Mouse (Mus musculus): ENCODE results near the gene Mcoln3. TPM values are rescaled to one million over a fixed set of nuclear protein-coding genes. Genes with fewer than 3 reads are reported as not detected.

Gene Mcoln3
- total RNA-seq, 2 experiments from 2014 or later: not detected

DNA sequence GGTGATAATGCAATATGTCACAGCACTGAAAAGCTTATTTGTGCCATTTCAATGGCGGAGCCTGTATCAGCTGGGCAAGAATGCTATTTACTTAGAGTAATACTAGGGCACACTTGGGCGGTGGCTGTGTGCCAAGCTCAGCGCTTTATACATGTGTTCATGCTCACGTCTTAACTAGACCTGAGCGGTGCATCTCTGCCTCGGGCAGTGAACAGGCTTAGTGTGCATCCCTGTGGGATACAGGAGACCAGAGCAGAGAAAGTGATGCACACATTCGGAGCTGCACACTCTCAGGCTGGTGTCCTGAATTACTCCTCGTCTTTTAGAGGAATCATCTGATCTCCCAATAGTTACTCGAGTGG, 6.2 kb downstream of the Mcoln3 start:
- ATAC-seq (replicated peaks; ENCODE audit: low FRiP score, poor library complexity, severe bottlenecking): no peak

DNA sequence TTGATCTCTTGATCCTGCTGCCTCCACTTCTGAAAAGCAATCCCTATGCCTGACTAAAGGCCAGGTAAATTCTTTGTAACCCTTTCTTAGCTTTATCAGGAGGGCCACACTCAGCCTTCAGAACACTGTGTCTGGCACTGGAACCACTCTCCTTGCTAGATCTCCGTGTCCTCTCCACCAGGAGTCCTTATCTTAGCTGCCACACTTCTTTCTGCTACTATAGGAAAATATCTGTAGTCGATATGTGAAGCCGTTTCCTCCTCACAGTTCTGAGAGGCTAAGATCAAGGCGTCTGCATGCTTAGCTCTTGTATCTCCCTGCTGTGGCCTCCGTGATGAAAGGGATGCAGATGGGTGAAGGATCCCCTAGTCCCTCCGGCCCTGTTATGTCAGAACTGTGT, 10.0 kb downstream of the Mcoln3 start:
- ATAC-seq (replicated peaks; ENCODE audit: low FRiP score, poor library complexity, severe bottlenecking): no peak

DNA sequence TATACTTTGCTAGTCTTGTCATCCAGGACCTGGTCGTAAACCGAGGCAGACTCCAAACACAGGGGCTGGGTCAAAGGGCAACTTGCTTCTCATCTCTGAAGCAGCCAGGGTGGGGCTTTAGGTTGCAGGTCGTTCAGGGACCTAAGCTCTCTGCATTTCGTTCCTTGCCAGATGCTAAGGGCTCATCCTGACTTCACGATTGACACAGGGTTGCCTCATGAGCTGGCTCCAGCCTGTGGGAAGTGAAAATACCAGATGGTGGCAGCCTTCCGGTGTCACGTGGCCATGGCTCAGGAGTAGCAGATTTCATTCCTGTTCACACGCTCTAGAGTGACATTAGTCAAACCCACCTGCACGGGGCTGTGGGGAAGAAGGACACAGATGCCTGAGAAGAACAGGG, 17.6 kb downstream of the Mcoln3 start:
- no peak for ATAC-seq (replicated peaks; ENCODE audit: low FRiP score, poor library complexity, severe bottlenecking)

DNA sequence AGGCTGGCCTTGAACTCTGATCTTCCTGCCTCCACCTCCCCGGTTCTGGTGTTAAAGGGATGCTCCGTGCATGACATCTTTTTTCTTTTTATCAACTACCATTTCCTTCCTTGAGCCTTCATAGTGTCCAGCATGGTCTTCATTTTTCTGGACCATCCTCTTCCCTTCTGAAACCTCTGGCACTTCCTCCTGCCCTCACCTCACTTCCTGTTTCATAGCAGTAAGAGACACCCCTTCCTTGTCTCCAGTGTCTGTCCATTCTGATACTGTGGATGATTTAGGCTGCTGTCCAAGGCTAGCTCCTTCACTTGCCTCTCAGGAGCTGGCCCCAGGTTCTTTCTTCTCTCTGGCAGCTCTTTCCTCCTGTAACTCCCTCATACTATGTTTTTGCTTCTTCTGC, 18.2 kb downstream of the Mcoln3 start:
- no peak for ATAC-seq (replicated peaks; ENCODE audit: low FRiP score, poor library complexity, severe bottlenecking)

DNA sequence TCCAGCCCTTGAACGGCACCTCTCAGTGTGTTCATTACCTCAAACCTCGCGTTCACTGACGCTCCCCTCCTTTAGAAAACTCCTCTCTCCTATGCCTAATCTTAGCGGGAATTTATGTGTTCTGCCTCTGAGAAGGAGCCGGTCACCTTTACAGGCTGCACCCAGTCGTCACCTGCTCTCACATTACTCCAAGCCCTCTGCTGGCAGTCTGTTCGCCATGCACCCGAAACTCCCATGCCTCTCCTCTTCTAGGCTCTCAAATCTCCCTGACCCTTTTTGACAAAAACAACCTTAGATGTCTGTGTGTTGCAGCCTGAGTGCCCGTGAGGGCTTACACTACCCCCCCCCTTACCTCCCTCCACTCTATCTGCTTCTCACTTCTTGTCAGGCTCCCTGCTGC, 19.2 kb downstream of the Mcoln3 start:
- no peak for ATAC-seq (replicated peaks; ENCODE audit: low FRiP score, poor library complexity, severe bottlenecking)

DNA sequence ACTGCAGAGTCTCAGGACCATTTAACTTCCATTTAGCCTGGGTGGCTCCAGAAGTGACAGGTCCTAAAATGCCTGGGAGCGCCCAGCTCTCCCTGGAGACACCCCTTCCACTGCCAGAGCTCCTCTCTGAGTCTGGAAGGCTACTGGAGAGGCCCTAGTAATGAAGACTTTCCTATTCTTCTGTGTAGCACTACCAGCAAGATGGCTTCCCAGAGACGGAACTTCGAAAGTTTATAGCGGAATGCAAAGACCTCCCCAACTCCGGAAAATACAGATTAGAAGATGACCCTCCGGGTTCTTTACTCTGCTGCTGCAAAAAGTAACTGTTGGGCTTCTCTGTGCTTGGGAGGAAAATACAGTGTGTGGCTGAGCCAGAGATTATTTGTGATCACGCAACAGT, 23.0 kb downstream of the Mcoln3 start:
- no peak for ATAC-seq (replicated peaks; ENCODE audit: low FRiP score, poor library complexity, severe bottlenecking)

DNA sequence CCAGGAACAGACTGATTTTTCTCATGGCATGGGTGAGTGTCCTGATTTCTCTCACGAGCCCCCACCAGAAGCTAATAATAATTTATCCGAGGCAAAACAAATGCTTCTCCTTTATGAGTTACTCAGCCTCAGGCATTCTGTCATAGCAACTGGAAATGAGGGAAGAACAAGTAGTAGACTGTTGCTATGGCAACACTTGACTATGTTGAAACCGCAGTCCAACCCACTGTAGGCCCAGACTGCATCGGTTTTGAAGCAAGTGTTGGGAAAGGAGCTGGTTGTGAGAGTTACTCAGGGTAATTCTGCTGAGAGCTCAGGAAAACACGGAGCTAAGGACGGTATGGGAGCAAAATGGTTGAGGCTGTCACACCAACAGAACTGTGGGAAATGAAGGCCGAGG, 25.3 kb downstream of the Mcoln3 start:
- no peak for ATAC-seq (replicated peaks; ENCODE audit: low FRiP score, poor library complexity, severe bottlenecking)

DNA sequence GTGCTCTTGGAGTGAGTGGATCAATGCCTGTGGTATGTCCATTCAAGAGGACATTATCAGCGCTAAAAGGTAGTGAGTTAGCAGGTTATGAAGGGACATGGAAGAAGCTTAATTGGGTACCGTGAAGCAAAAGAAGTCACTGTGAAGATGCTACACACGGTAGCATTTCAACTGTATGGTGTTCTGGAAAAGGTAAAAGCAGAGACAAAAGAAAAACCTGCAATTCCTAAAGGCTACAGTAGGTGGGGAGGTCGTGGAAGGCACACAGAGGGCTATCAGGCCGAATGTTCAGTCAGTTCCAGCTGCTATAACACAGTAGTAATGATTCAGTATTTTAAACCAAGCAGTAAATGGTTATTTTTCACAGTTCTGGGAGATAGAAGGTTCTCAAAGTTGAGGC, 28.3 kb downstream of the Mcoln3 start:
- no peak for ATAC-seq (replicated peaks; ENCODE audit: low FRiP score, poor library complexity, severe bottlenecking)

DNA sequence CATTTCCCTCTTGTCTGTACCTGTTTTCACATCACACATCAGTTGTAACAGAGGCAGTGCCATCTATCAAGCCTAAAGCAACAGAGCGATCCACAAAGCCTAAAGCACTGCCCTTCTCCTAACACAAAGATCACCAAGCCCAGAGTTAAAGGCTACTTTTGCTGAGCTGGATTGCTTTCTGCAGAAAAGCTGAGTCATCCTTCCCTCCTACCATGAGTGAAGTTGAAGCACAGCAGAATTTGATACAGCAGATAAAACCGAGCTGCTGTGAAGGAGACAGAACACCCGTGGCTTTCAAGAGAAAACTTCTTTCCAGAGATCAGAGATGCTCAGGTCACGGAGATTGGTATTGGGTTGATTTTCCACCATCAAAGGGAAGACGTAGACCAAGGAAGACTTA, 28.9 kb downstream of the Mcoln3 start:
- no peak for ATAC-seq (replicated peaks; ENCODE audit: low FRiP score, poor library complexity, severe bottlenecking)

DNA sequence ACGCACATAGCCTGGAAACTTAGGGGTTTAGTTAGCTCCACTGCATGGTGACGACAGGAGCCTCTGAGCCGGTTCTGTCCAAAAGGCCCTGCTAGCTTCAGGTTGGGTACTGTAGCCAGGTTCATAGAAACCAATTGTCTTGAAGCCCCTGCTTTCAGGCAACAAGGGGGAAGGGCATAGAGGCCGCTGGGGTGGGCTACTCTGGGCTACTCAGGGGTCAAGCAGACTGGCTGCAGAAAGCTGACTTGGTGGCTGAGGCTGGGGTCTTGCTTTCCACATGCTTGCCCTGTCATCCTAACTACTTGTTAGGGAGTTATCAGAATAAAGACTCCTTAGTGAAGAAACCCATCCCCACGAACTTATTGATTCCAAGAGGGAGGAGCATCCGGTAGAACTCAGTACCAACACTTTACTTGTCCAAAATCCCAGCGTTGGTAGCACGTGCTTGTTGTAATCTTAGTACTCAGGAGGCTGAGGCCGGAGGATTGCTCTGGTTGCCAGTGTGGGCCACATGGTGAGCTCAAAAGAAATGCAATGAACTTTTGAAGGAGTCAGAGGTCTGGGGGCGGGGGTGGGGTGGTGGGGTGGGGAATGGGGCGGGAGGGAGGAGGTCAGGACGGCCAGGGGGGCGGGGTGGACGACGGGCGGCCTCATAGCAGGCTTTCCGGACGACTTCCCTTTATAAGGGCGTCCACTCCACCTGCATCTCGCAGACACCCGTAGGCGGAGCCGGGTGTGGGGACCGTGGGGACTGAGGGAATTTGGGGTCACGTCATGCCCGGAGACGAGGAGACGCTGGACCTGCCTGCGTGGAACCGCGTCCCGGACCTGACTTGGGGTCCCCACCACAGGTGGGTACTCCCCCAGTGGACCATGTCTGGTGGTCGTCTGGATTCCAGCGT, 32.2 kb downstream of the Mcoln3 start, which contains the start of gene Mcoln2:
TSS of gene Mcoln2 (plus strand) at position 678 of the 902 bp plus-strand sequence.
- ATAC-seq (replicated peaks; ENCODE audit: low FRiP score, poor library complexity, severe bottlenecking): no peak

DNA sequence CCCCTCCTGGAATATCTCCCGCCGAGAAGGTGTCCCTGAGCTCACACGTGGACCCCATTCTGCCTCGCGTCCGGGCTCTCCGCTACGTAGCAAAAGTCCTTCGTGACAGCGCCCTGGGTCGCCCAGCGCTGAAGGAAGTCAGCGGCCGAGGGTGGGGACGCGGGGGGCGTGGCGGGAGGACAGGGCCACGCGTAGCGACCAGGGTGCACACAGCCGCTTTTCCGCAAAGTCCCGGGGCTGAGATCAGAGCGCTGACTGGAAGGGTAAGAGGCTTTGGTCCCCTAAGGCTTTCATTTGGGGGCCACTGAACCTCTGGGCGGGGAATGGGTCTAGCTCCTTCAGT, 32.8 kb downstream of the Mcoln3 start:
- no peak for ATAC-seq (replicated peaks; ENCODE audit: low FRiP score, poor library complexity, severe bottlenecking)

DNA sequence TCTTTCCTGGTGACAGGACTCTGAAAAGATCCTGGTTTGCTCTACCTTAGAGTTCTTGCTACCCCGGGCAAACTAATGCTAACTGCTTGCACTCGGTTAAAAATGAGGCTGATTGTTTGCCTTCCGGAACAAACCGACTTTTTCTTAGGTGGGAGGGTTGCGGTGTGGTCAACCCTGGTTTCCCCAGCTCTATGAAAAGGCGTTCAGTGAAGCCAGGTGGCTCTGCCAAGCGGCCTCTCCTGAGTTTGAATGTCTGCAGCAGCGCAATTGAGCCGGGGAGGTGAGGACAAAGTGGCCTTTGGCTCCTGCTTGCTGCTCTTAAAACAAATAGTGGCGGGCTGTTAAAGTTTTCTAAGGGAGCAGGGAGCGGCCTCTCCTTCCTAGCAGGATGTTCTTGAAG, 33.3 kb downstream of the Mcoln3 start:
- no peak for ATAC-seq (replicated peaks; ENCODE audit: low FRiP score, poor library complexity, severe bottlenecking)

DNA sequence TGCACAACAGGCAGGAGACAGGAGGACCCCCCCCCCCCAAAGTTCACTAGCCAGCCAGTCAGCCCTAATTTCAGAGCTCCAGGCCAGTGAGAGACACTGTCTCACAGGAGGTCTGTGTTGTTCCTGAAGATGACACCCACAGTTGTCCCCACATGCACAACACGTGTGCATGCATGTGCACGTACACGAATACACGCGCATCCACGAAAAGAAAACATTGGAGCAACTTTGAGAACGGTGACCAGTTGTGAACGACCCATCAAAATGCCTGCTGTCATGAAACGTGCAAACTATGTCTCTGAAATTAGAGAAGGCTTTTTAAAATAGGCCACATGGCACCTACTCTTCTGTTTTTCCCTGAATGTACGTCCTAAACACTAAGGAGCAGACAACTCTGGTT, 34.1 kb downstream of the Mcoln3 start:
- no peak for ATAC-seq (replicated peaks; ENCODE audit: low FRiP score, poor library complexity, severe bottlenecking)

DNA sequence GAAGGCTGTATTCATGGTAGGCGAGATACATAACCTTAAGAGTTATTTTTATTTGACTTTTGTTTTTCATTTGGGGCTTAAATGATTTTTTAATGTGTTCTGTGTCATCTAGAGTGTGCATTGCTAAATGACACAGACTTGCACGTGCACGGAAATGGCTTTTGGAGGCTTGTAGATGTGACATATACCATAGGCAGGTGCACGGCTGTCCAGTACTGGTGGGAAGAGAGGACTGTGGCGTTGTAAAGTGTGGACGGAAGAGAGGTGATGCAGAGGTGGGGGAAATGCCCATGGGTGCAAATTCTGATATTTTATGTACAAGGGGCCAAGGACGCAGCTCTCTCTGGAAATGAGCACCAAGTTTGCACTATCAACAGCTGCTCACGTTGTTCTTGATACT, 34.5 kb downstream of the Mcoln3 start:
- no peak for ATAC-seq (replicated peaks; ENCODE audit: low FRiP score, poor library complexity, severe bottlenecking)

DNA sequence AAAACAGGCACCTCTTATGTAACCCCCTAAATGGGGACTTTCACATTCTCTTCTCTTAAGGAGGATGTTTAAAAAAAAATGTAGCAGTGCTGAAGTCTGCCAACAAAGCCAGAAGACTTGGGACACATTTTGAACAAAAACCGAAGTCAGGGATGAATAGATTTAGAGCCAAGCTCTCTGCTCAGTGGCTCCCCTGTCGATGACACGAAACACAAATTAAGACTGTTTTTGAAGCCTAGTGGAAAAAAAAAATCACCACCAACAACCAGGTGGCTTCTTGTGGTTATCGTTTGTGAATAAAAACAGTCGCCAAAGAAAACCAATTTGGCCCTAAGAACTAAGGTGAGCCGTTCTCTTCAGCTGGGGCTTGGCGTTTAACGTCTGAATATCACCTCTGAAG, 35.1 kb downstream of the Mcoln3 start:
- no peak for ATAC-seq (replicated peaks; ENCODE audit: low FRiP score, poor library complexity, severe bottlenecking)

DNA sequence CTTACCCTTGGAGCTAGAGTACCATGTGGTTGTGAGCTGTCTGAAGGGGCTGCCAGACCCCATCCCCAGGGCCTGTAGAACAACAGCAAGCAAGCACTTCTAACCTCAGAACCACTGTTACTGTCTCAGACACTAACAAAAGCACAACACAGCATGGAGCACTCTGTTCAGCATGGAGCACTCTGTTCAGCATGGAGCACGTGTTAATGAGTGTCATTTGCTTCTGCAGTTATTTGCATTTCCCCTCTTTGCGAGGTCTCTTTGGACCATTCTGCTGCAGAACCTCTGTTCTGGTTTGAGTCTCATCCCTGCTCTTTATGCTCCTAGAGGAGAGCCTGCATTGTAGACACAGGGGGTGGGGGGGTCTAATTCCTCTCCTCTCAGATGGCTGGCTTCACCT, 35.7 kb downstream of the Mcoln3 start:
- no peak for ATAC-seq (replicated peaks; ENCODE audit: low FRiP score, poor library complexity, severe bottlenecking)

DNA sequence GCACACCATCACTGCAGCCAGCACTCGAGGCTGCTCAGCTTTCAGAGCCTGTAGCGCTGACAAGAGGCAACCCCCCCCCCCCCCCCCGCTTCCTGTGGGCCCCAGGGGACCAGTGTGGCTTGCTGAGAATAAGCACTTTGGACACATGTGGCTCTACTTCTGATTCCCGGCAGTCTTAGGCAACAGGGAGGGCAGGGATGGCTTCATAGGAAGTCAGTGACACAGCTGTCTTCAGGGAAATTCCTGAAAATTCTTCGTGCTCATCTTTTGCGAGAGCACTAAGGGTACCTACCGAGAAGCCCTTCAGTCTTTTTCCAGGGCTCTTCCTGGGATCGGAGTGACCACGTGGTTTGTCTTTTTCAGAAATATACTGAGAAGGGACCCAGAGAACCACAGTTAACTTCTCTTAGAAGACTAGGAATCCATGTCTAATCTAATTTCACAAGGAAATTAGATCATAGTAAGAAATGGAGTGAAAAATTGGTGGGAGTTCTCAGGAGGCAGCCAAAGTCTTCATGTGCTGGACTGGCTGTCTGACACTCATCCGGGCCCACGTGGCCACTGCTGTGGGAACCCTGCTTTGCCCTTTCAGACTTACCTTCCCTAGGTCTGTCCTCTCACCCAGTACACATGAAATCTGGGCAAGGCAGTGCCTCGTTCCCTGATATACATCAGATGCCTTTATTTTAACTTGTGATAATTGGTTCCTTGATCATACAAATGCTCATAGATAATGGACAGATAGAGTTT, 36.8 kb downstream of the Mcoln3 start:
- no peak for ATAC-seq (replicated peaks; ENCODE audit: low FRiP score, poor library complexity, severe bottlenecking)

DNA sequence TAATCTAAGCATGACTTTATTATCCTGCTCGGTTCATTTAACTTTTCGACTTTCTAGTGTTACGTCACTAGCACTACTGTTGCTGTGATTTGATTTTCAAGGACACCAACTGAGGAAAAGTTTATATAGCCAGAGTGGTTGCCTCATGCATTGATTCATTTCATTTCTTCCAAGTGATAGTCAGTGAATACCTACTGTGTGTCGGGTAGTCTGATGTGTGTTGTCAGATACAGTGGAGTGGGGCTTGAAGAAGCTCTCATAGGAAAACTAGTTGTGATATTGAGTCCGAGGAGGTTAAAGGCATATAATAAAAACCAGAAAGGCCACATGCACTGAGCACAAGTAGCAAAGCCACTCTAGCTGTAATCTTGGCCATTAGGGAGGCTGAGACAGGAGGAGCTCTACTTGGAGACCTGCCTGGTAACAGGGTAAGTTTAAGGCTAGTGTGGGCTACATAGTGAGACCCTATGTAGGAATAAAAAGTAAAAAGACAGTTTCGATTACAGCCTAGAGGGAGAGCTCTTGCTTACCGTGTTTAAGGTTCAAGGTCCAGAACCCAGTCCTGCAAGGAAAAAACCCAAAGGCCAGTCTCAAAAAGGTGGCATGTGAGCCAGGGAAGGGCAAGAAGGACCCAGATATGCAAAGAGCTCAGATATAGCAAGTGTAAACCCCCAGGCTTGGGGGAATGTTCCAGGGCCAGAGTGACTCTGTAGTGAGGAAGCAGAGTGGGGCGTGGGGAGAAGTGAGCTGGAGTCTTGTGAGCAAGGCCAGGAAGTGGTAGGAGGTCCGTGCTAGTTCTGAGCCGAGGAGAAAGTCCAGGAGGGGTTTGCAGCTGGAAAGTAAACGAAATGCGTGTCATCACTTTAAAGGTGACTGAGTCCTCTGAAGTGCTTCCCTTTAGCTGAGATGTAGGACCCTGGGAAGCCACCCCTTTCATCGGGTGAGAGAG, 38.7 kb downstream of the Mcoln3 start:
- ATAC-seq (replicated peaks; ENCODE audit: low FRiP score, poor library complexity, severe bottlenecking): no peak

DNA sequence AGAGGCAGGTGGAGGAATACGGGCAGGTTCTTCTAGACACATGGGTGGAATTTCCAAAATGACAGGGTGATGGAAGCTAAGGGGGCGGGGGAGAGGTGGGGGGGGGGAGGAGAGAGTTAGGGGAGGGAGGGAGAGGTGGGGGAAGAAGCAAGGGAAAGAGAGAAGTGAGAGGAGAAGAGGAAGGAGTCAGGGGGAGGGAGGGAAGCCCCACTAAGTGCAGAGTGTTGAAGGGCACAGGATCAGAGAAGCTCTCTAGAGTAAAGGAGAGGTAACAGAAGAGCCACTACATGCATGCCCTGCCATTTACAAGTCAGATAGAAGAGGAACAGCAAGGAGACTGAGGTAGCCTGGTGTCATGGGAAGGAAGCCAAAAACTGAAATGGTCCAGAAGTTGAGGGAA, 39.6 kb downstream of the Mcoln3 start:
- no peak for ATAC-seq (replicated peaks; ENCODE audit: low FRiP score, poor library complexity, severe bottlenecking)

DNA sequence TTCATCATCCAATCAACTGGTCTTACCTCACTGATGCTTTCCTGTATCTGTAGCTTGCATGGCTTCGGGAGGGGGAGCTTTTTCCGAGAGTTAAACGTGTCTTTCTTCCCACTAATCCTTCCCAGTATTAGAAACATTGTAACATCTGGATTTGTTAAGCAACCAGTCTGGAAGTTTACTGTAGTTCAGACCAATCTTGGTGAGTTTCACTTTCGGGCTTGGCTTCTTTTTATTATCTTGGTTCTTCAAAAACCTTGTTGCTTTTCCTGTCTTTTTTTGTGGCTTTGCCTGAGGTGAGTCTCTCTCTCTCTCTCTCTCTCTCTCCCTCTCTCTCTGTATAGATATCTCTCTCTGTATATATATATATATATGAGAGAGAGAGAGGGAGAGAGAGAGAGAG, 40.8 kb downstream of the Mcoln3 start:
- ATAC-seq (replicated peaks; ENCODE audit: low FRiP score, poor library complexity, severe bottlenecking): no peak
